Mouse (Mus musculus) heart, postnatal 14 days (tissue): Measurements from ENCODE around the gene Pmch. TPM values are rescaled to one million over a fixed set of nuclear protein-coding genes. Genes with fewer than 3 reads are reported as not detected.

ENCODE experiments used
- DNase-seq, 2 experiments: peaks; one replicate each; pipeline ENCODE4 v3.0.0; 2021 to 2022
- intact Hi-C: fragments of 180-260 bp; cut with DNase I; formaldehyde crosslinking; loops from one replicate; pipeline ENCODE4 v1.15.1; 2025
- long read RNA-seq, 2 experiments: library from polyadenylated mRNA; stranded (forward); transcript quantifications; one replicate each; pipeline ENCODE4 v2.0.0; 2021
- total RNA-seq, 2 experiments: library from RNA; stranded (reverse); gene quantifications; 2 replicates each; pipeline ENCODE4 v1.2.3; 2021

Pmch gene
- not detected for total RNA-seq
- long read RNA-seq, experiment 1, result 0 reads
- long read RNA-seq, experiment 2, result 0 reads

DNA sequence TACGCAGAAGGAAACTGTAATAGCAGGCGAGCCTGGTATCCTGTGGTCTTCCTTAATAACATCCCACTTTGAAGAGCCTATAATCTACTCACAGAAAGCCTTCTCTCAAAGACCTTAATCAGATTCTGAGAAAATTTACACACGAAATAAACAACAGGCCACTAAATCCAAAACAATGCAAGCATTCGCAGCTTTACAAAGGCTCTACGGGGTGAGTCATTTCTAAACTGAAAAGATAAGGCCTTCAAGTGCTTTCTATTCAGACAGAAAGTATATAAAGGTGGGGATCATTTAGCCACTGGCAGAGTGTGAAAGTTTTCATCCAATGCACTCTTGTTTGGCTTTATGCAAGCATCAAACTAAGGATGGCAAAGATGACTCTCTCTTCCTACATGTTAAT, at the start of gene Pmch:
Gene Pmch, plus strand, starts transcription at position 301 of the 400 bp plus-strand sequence.
- intact Hi-C loops, result no loop called here
- no peak for DNase-seq

DNA sequence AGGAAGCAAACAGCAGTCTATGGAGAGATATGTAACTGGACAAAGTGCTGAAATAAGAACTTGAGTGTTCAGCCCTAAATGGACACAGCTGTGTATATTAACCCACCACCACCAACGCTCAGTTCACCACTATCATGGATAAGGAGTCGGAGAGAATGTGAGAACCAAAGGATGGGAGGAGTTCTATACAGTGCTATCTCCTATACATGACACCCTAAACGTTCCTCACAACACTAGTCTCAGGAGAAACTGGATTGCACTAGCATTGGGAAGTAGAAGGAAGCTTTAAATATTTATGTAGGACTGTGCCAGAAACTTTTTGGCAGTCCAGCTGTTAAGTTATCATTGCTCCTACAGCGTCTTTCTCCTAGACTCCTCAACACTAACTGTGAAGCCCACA, 46.6 kb upstream of the Pmch start:
- intact Hi-C loops, result no loop called here
- DNase-seq, result no peak

DNA sequence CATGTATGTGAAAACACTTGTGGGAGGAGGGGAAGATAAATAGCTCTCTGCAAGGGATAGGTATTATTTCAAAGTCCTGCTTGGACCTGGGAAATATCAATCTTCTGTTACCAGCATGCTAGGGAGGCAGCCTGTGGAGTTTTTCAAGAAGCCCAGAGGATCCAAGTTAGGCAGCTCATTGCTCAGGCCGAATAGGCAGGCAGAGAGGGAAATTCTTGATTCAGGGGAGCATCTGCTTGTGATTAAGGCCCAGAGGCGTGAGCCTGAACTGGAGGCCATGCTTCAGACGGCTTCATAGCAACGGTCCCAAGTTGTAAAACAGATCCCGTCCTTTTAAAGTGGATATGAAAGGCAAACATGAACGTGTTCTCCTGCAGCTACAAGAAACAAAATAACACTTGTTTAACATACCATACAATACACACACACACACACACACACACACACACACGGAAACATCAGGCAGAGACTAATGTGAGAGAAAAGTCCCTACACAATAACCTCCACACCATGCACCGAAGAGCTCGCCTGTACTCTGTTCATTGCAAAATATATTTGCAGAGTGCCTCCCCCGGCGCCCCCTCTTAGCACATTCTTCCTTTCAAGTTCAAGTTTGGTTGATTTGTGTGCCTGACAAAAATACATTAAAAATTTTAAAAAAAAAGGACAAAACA, 44.6 kb upstream of the Pmch start:
- DNase-seq, result peak in 1 of 2 experiments; percentile 2
- intact Hi-C loops, result no loop called here

DNA sequence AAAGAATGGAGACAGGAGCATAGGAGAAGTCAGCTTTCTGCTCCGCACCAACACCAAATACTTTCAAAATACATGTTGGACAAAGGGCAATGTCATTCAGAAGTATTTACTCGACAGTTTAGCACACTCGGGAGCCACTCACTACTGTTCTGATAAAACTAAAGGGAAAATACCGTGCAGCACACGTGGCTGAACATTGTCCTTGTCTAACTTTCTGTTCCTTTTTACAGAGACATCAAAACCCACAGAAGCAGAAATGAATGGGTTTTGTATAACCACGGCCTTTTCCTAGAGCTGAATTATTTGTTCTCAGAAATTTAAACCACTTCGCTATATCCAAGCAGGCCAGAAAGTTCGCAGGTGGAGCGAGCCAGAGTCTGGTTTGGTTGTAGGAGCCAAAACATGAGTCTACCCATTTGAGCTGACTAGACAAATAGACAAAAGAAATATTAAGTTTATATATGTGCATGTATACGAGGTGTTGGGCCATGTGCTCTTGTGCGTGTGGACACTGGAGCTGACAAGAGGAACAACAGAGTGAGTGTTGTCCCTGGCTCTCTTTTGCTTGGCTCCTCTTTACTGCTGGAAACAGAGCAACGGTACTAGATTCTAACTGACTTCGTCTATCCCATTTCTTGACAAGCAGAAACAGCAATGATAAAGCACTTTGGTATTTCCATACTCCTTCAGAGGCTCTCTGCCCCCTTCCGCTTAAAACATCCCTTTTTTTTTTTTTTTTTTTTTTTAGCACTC, 36.5 kb upstream of the Pmch start:
- intact Hi-C loops, result no loop called here
- DNase-seq, result no peak

DNA sequence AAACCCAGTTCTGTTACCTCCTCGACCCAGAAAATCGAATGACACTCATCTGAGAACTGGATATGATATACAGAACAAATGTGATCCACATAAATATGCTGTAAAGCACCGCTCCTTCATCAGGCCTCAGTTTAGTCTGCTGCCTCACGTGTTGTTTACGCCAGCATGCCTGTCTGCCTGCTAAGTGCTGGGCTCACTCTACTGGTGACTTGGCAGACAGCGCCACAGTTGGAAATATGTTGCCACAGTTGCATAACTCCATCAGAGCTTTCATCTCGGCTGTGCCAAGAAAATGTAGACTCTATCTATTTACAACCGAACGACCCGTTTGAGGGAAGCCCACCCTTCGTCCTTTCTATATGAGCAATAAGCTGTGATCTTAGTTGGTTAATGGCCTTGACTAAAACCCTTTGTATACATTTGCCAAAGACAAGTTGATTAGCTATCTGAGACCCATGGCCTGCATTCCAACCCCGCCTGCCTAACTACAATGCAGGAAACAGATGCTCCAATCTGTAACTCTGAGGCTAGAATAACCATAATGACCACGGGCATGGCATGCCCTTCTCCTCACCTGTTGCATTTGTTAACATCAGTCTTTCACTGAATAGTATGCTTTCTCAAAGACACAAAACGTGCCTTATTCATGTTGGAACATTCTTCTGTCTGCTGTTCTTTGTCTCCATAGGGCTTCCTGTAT, 33.8 kb upstream of the Pmch start:
- DNase-seq, result peak in 1 of 2 experiments; percentile 33
- intact Hi-C loops, result no loop called here

DNA sequence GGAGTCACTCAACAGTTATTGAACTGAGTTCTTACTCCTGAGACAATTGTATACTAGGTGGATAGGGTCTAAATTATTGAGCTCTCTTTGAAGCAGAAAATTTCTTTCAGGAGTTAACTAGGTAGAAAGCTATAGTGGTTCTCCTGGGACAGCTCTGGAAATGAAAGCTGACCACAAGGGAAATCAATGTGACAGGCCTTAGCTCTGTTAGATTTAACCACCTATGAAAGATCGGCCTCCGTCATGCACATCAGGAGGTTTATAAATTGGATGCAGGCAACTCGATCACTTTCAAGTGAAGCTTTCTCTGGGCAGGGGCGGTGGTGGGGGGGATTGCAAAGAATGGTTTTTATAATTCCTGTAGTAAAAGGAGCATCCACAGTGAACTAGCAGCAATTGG, 27.4 kb upstream of the Pmch start:
- intact Hi-C loops, result no loop called here
- DNase-seq, result no peak

DNA sequence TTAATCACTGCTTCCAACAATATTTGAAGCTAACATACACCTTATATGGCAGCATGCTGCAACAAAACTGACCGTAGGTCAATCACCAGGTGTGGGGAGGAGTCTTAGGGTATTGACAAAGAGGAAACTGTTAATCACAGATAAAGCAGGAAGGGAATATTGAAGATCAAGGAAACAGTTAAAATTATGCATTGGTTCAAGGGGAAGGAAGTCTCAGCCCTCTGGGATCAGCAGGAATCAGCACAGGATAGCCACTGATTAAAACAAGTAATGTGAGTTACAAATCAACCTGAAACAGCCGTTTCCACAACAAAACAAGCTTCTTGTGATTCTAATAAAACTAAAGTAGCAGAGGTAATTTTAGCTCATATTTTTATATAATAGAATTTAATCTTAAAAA, 26.0 kb upstream of the Pmch start:
- intact Hi-C loops, result loop anchor here (5.0 kb wide), 1 partner anchor 208 kb away; the partner anchor contains the start of gene Igf1
- no peak for DNase-seq

DNA sequence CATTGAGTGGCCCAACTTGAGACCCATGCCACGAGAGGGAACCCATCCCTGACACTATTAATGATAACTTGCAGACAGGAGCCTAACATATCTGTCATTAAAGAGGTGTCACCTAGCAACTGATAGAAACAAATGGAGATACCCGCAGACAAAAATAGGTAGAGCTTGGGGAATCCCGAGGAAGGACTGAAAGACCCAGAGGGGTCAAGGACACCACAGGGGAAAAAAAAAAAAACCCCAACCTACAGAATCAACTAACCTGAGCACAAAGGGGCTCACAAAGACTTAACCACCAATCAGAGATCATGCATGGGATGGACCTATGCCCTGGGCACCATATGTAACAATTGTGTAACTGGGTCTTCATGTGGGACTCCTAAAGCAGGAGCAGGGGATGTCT, 23.5 kb upstream of the Pmch start:
- no peak for DNase-seq
- intact Hi-C loops, result loop anchor here (5.0 kb wide), 1 partner anchor 210 kb away; the partner anchor contains the start of gene Igf1

DNA sequence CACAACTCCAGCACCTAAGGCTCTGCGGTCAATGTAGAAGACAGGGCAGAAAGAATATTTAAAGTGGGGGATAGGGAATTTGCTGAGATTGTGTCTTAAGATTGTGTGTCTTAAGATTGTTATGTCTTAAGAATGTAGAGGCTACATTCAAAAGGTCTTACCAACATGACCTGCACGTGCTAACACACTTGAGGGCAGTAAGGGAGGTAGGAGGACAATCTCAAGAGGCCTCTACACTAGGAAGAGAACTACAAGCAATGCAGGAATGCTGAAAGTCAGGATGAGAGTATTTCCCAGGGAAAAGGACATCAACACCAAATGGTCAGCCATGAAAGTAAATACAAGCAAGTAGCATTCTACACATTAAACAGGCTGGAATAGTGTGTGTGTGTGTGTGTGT, 15.3 kb downstream of the Pmch start:
- no peak for DNase-seq
- intact Hi-C loops, result no loop called here

DNA sequence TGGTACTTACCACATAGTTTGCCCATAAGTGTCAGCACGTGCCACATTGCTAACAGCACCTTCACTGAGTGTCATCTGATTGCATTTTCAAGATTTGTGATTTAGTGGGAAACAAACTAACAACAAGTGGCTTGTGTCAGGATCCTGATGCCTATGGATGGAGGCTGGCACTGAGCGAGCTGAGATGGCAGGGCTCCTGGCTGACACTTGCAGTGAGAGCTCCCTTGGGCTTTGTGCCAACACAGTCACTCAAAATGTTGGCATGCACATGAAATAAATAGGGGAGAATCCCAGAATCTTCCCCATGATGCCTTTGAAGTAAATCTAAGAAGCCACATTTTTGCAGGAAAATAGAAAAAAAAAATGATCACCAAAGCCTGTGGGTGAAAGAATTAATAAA, 22.4 kb downstream of the Pmch start:
- intact Hi-C loops, result no loop called here
- no peak for DNase-seq

DNA sequence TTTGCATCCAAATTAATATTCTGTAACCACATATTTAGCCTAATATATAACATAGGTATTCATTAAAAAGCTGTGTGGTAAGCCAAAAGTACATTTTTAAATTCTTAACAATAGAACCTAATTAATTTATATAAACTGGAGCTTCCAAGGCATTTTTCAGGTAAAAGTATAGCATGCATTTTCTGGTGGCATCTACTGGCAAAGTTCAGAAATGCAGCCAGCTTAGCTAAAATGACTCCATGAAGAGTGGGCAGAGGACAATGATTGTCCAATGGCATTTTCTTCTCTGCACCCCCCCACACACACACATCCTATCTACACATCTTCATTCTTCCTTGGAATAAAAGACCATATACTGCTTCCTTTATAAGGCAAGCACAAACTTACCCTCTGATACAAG, 28.8 kb downstream of the Pmch start:
- intact Hi-C loops, result no loop called here
- no peak for DNase-seq

DNA sequence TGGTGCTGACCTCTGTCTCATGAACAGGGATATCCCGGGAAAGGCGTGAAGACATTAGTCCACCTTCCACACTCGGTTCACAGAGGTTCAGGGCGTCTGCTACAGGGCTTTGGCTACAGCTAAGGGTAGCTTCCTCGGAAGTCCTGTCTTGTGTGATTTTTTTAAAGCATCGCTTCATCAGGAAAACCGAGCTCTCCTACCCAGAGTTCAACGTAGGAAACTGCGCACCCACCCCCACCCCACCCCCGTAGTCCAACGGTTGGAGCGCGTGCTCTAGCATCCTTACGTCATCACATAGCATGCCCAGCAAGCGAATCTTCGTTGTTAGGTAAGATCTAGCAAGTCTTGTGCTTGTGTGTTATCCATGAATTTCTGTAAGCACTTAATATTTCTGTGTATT, 44.8 kb downstream of the Pmch start:
- DNase-seq, result no peak
- intact Hi-C loops, result no loop called here

Other genes with a start within 250 kb of the Pmch start
- 10 to 100 TPM; 26.7 to 28.4 TPM for gene Igf1, start 232.8 kb upstream of the Pmch start, total RNA-seq
- gene Parpbp, start 55.9 kb downstream of the Pmch start, total RNA-seq, result 1 to 10 TPM; 1.0 to 2.5 TPM
- 1 to 10 TPM; 7.0 to 7.2 TPM for gene Nup37, start 55.9 kb downstream of the Pmch start, total RNA-seq
- 10 to 100 TPM; 25.0 to 28.1 TPM for gene Washc3, start 110.0 kb downstream of the Pmch start, total RNA-seq